Mouse (Mus musculus) G1E (cell line): ENCODE measurements at regions not wholly inside any gene's neighbourhood (a gene's known extent, or its start where the extent isn't known, plus 50 kb on each side); places are given as distances from the start of the nearest gene placed in this dataset.

Source experiments
- CTCF ChIP-seq: IDR thresholded peaks from 2 replicates; pipeline ENCODE4 v1.5.1; 2012; ENCODE audit warnings: low read depth, low read length, inconsistent platforms, mixed read lengths
- GATA1 ChIP-seq: IDR thresholded peaks from 2 replicates; pipeline ENCODE4 v1.6.1; 2012; ENCODE audit warnings: borderline replicate concordance, low read length, inconsistent platforms, mixed read lengths
- POLR2AphosphoS5 ChIP-seq: IDR thresholded peaks from 2 replicates; pipeline ENCODE4 v1.6.1; 2012; ENCODE audit warnings: low read depth, low read length, inconsistent platforms; ENCODE audit not compliant: insufficient replicate concordance
- TAL1 ChIP-seq: conservative IDR thresholded peaks from 2 replicates; pipeline ENCODE4 v1.6.1; 2012; ENCODE audit warnings: low read depth, low read length, inconsistent platforms, mixed read lengths

DNA sequence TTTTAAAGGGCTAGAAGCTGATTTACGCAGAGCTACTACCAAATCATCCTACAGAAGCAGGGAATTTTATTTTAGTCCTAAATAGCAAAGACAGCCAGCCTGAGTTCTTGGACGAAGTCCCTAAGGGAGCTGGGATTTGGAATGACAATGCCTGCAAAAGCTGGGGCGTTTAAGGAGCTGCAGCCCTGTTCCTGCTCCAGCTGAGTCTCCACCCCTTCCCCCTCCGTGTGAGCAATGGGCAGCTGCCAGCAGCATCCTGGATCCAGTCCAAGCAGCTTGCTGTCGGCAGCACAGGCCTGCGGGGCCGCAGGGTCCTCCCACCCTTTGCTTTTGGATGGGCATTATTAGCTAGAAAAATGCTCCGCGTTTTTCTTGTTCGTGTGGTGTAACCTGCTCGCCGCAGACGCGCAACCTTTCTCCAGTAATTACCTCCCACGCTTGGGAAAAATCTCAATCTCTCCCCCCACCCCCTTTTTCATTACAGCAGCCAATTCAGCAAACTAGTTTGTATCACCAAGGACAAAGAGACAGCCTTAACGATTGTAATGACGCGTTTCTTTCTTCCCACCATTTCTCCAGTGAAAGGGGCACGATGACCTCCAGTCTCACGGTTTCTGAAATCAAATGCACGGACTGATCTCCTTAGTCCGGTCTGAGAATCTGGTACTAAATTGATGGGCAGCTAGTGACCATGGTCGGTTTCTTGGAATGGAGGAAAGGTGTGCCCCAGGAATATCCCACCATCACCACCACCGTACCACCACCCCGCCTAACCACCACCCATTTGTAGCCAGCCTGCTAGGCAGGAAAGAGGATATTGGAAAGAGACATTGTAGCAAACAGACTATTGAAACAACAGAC lies 78.5 kb upstream of the Med14 start:
- no peak for TF ChIP-seq CTCF
- TF ChIP-seq TAL1: no peak
- no peak for TF ChIP-seq GATA1
- no peak for TF ChIP-seq POLR2AphosphoS5
